Mouse (Mus musculus) olfactory bulb, adult 2 months (tissue): Measurements from ENCODE around the gene Rin1. TPM values are rescaled to one million over a fixed set of nuclear protein-coding genes. Genes with fewer than 3 reads are reported as not detected.

Source experiments
- H3K27ac ChIP-seq: fragments of 200-500 bp; 2 replicates; pipeline ENCODE4 v1.5.1; 2012; ENCODE audit warnings: low read depth, low read length; ENCODE audit not compliant: insufficient read depth
- H3K4me1 ChIP-seq: fragments of 200-500 bp; 2 replicates; pipeline ENCODE4 v1.6.1; 2012; ENCODE audit warnings: low read length; ENCODE audit not compliant: control insufficient read depth, insufficient read depth
- H3K4me3 ChIP-seq: fragments of 200-500 bp; 2 replicates; pipeline ENCODE4 v1.5.1; 2012; ENCODE audit warnings: mild to moderate bottlenecking, low read depth, low read length, moderate library complexity; ENCODE audit not compliant: insufficient read depth
- CTCF ChIP-seq: fragments of 200-500 bp; IDR thresholded peaks from 2 replicates; pipeline ENCODE4 v1.5.1; 2012; ENCODE audit warnings: low read depth, mild to moderate bottlenecking, low read length, moderate library complexity; ENCODE audit not compliant: insufficient read depth
- POLR2A ChIP-seq: fragments of 200-500 bp; IDR thresholded peaks from 2 replicates; pipeline ENCODE4 v1.6.1; 2012; ENCODE audit warnings: mild to moderate bottlenecking, low read depth, low read length, moderate library complexity; ENCODE audit not compliant: insufficient read depth
- WGBS: fragments of 180-500 bp; shearing (Covaris S2); methylation state at CpG from one replicate; pipeline ENCODE4 v1.1.7; 2018; 5-methylcytosine and 5-hydroxymethylcytosine counted together
- polyA plus RNA-seq: library from polyadenylated mRNA; stranded (reverse); fragments of >200 nt; gene quantifications from 2 replicates; pipeline ENCODE4 v1.2.4, GENCODE M21; 2012; ENCODE audit warnings: low replicate concordance; ENCODE audit not compliant: missing spikeins, insufficient read depth, insufficient read length

Gene Rin1
- polyA plus RNA-seq, 1 experiment: not detected

- Histone ChIP-seq H3K27ac (no peak overlapping the region), H3K4me1 (peaks cover 6% of the 10 kb centered on the region), H3K4me3 (no peak overlapping the region)
- TF ChIP-seq POLR2A: no peak
- TF ChIP-seq CTCF: no peak
- WGBS: 89% methylated on average over 4 of the region's 4 CpGs
Observed at GRCm38 (mm10) chr19:5017611-5018010, 32.7 kb upstream of the Rin1 start.

- no peak for TF ChIP-seq CTCF
- no peak for TF ChIP-seq POLR2A
- WGBS: 66% methylated on average over 3 of the region's 3 CpGs
- Histone ChIP-seq H3K4me3 (no peak overlapping the region), H3K4me1 (peaks cover 6% of the 10 kb centered on the region), H3K27ac (no peak overlapping the region)
Observed at GRCm38 (mm10) chr19:5018191-5018590, 32.1 kb upstream of the Rin1 start.

- TF ChIP-seq POLR2A (no peak), CTCF (no peak)
- peaks cover 18% of the 10 kb centered on the region for H3K4me1 ChIP-seq
- H3K27ac ChIP-seq: no peak overlapping the region
- 82% methylated on average over 2 of the region's 2 CpGs for WGBS
- H3K4me3 ChIP-seq: no peak overlapping the region
Observed at GRCm38 (mm10) chr19:5021416-5021815, 28.9 kb upstream of the Rin1 start.

- no peak for TF ChIP-seq CTCF
- peak; percentile 79; the same call in 1 of the 2 replicates for TF ChIP-seq POLR2A
- Histone ChIP-seq H3K4me3 (peak within 1 kb of the TSS; percentile 95), H3K27ac (peak within 1 kb of the TSS; percentile 97), H3K4me1 (peaks cover 15% of the 10 kb centered on the region)
- under 1% methylated on average over 62 of the region's 62 CpGs for WGBS
Observed at GRCm38 (mm10) chr19:5023621-5024479, 26.4 kb upstream of the Rin1 start, which contains the start of gene Slc29a2. Gene Slc29a2, plus strand, starts transcription at chr19:5023860.

- WGBS: 89% methylated on average over 8 of the region's 8 CpGs
- Histone ChIP-seq H3K4me3 (no peak overlapping the region), H3K4me1 (peaks cover 15% of the 10 kb centered on the region), H3K27ac (no peak overlapping the region)
- TF ChIP-seq POLR2A: no peak
- TF ChIP-seq CTCF: no peak
Observed at GRCm38 (mm10) chr19:5026111-5026510, 24.2 kb upstream of the Rin1 start.

- H3K27ac ChIP-seq: no peak overlapping the region
- WGBS: 85% methylated on average over 3 of the region's 3 CpGs
- H3K4me3 ChIP-seq: no peak overlapping the region
- TF ChIP-seq CTCF: no peak
- H3K4me1 ChIP-seq: no peaks in the 10 kb centered on the region
Observed at GRCm38 (mm10) chr19:5032686-5033085, 17.6 kb upstream of the Rin1 start.

- TF ChIP-seq POLR2A (no peak), CTCF (no peak)
- peaks cover 10% of the 10 kb centered on the region for H3K4me1 ChIP-seq
- H3K27ac ChIP-seq: no peak overlapping the region
- H3K4me3 ChIP-seq: no peak overlapping the region
- 69% methylated on average over 4 of the region's 4 CpGs for WGBS
Observed at GRCm38 (mm10) chr19:5036577-5036976, 13.7 kb upstream of the Rin1 start.

- Histone ChIP-seq H3K27ac (no peak overlapping the region), H3K4me1 (peaks cover 10% of the 10 kb centered on the region), H3K4me3 (peak overlapping the region; percentile 59)
- TF ChIP-seq POLR2A (no peak), CTCF (no peak)
- WGBS: 4% methylated on average over 32 of the region's 32 CpGs
Observed at GRCm38 (mm10) chr19:5037678-5038571, 12.4 kb upstream of the Rin1 start.

- peak; percentile 72 for TF ChIP-seq POLR2A
- no peak; the same call in 1 of the 2 replicates for TF ChIP-seq CTCF
- Histone ChIP-seq H3K4me1 (peaks cover 10% of the 10 kb centered on the region), H3K27ac (peak within 1 kb of the TSS; percentile 59), H3K4me3 (peak within 1 kb of the TSS; percentile 59)
- under 1% methylated on average over 44 of the region's 44 CpGs for WGBS
Observed at GRCm38 (mm10) chr19:5038709-5039156, 11.5 kb upstream of the Rin1 start, which contains the start of the genes B4gat1 and AC124502.3. Gene B4gat1, plus strand, starts transcription at chr19:5038826. Gene AC124502.3, plus strand, starts transcription at chr19:5038891.
